Mouse (Mus musculus): ENCODE data around the gene Itga6. TPM values are rescaled to one million over a fixed set of nuclear protein-coding genes. Genes with fewer than 3 reads are reported as not detected.

The Itga6 gene
- 11.0 to 14.7 TPM (median 13.4 TPM) in 4 replicates for total RNA-seq (2023; ENCODE audit: inconsistent age)

GRCm38 (mm10) chr2:71745610-71746374 is at the start of gene Itga6:
TSS of gene Itga6 (plus strand) at chr2:71745616.

GRCm38 (mm10) chr2:71872801-71873443 is 127.5 kb downstream of the Itga6 start, which contains the start of gene Pdk1:
TSS of gene Pdk1 (plus strand) at chr2:71873224.

Other genes with a start within 250 kb of the Itga6 start
- 0.13 TPM in 1 of 4 replicates, not detected in the others for gene Dlx1, start 217.5 kb upstream of the Itga6 start, total RNA-seq (2023; ENCODE audit: inconsistent age)
- 0.22 TPM in 1 of 4 replicates, not detected in the others for gene Dlx2, start 198.9 kb upstream of the Itga6 start, total RNA-seq (2023; ENCODE audit: inconsistent age)
- gene Pdk1, start 127.6 kb downstream of the Itga6 start, total RNA-seq (2023; ENCODE audit: inconsistent age), result 18.1 to 22.7 TPM (median 20.9 TPM) in 4 replicates
- 143 to 168 TPM (median 162 TPM) in 4 replicates for gene Rapgef4, start 235.6 kb downstream of the Itga6 start, total RNA-seq (2023; ENCODE audit: inconsistent age)